Mouse (Mus musculus): ENCODE results near the gene Rbm38. TPM values are rescaled to one million over a fixed set of nuclear protein-coding genes. Genes with fewer than 3 reads are reported as not detected.

Gene Rbm38
- polyA plus RNA-seq, 1 experiment from 2014 or later, result 74.2 TPM

GRCm38 (mm10) chr2:173044198-173044970 is 24.1 kb downstream of the Rbm38 start:
- H3K4me1 ChIP-seq (ENCODE audit: control insufficient read depth, insufficient read depth, low read length), result no peaks in the 10 kb centered on the region
- no peak overlapping the region for H3K4me2 ChIP-seq (ENCODE audit: low read depth)
- DNase-seq (ENCODE audit: low spot score), result no peak
- no peaks in the 10 kb centered on the region for H3K9me3 ChIP-seq (ENCODE audit: control insufficient read depth, low read length)
- H3K4me3 ChIP-seq (ENCODE audit: low read depth, low read length), result no peak overlapping the region
- WGBS, result 79% methylated on average over 18 of the region's 18 CpGs
- no peak overlapping the region for H3K27ac ChIP-seq (ENCODE audit: low read depth, low read length)
- H3K36me3 ChIP-seq (ENCODE audit: control insufficient read depth, insufficient read depth, low read length), result no peaks in the 10 kb centered on the region
- no peaks in the 10 kb centered on the region for H3K27me3 ChIP-seq (ENCODE audit: control insufficient read depth, insufficient read depth, low read length)
- no peak overlapping the region for H3K9ac ChIP-seq (ENCODE audit: low read length)
- ATAC-seq (ENCODE audit: insufficient read depth, low FRiP score, low TSS enrichment), result no peak

DNA sequence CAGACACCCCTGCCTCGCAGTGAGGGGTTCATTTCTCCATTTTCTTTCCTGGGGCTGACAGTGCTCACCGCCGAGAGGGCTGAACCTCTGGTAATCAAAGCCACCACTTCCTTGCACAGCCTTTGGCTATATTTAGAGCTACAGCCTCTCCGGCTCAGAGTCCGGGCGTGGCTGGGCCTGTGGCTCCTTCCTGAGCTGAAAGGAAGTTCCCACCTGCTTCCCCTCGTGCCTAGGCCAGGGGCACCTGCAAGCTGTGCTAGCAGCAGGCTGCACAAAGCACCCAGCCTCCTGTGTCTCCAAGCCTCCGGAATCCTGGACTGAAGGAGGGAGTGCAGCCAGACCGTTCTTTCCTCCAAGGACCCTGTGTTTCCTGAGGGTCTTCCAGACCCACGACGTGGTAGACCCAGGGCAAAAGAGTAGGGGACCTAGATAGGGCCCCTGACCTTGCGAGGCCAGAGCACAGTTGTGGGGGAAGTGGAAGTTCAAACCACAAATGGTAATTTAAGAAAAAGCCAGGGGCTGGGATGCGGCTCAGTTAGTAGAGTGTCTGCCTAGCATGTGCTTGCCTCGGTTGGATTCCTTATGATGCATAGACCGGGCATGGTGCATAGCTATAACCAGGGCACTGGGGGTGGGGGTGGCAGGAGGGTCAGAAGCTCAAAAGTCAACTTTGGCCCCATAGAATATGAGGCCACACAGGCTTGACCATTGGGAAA is 26.4 kb downstream of the Rbm38 start:
- Histone ChIP-seq H3K9ac (ENCODE audit: low read length) (no peak overlapping the region), H3K27me3 (ENCODE audit: control insufficient read depth, insufficient read depth, low read length) (no peaks in the 10 kb centered on the region), H3K9me3 (ENCODE audit: control insufficient read depth, low read length) (no peaks in the 10 kb centered on the region), H3K4me3 (ENCODE audit: low read depth, low read length) (no peak overlapping the region), H3K27ac (ENCODE audit: low read depth, low read length) (no peak overlapping the region), H3K4me2 (ENCODE audit: low read depth) (no peak overlapping the region), H3K36me3 (ENCODE audit: control insufficient read depth, insufficient read depth, low read length) (no peaks in the 10 kb centered on the region), H3K4me1 (ENCODE audit: control insufficient read depth, insufficient read depth, low read length) (no peaks in the 10 kb centered on the region)
- ATAC-seq (ENCODE audit: insufficient read depth, low FRiP score, low TSS enrichment) (no peak), DNase-seq (ENCODE audit: low spot score) (no peak)
- 79% methylated on average over 15 of the region's 15 CpGs for WGBS

DNA sequence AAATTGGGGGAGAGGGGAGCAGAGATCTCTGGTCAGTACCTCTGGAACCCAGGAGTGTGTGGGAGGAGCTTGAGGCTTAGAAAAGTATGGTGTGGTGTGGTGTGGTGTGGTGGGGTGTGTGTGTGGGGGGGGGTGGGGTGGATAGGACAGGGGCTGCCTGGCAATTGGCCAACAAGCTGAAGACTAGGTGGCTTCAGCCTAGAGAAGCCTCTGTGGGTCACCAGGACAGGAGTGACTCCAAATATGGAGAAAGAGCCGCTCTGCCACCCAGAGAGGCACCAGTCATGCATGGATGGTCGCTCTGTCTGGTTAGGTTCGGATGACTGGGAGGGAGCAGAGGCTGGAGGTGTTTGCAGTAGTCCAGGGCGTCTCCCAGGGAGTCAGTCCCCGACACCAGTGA is 27.2 kb downstream of the Rbm38 start:
- ATAC-seq (ENCODE audit: insufficient read depth, low FRiP score, low TSS enrichment) (no peak), DNase-seq (ENCODE audit: low spot score) (no peak)
- Histone ChIP-seq H3K9me3 (ENCODE audit: control insufficient read depth, low read length) (no peaks in the 10 kb centered on the region), H3K27ac (ENCODE audit: low read depth, low read length) (no peak overlapping the region), H3K4me3 (ENCODE audit: low read depth, low read length) (no peak overlapping the region), H3K27me3 (ENCODE audit: control insufficient read depth, insufficient read depth, low read length) (no peaks in the 10 kb centered on the region), H3K9ac (ENCODE audit: low read length) (no peak overlapping the region), H3K36me3 (ENCODE audit: control insufficient read depth, insufficient read depth, low read length) (no peaks in the 10 kb centered on the region), H3K4me1 (ENCODE audit: control insufficient read depth, insufficient read depth, low read length) (no peaks in the 10 kb centered on the region), H3K4me2 (ENCODE audit: low read depth) (no peak overlapping the region)
- 61% methylated on average over 5 of the region's 5 CpGs for WGBS

DNA sequence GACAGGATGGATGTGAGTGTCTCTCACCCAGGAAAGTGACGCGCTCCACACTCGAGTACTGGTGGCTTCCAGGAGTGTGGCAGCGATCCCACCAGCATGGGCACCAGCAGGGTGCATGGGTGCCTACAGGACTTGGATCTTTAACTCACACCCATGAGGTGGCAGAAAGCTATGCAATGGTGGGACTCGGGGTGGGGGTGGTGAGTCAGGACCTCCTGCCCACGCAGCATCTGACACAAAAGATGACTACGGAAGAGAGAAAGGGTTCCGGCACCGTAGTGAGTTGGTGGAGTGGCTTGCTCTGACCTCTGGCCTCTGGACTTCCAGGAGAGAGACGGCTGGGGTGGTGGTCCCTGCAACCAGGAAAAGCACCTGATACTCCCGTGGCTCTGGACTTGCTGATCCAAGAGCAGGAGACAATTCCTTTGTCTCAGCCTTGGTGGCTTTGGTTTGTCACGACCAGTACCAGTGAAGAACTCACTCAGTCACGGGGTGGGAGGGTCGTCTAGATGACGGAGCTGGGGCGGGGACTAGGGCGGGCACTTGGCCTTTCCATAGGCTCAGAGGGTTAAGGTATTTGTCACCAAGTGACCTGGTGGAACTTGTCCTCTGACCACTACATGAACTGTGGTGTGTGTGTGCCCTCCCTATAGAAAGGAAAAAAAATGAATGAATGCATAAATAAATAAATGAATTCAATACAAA is 27.9 kb downstream of the Rbm38 start:
- Histone ChIP-seq H3K9ac (ENCODE audit: low read length) (no peak overlapping the region), H3K4me2 (ENCODE audit: low read depth) (no peak overlapping the region), H3K4me3 (ENCODE audit: low read depth, low read length) (no peak overlapping the region), H3K27ac (ENCODE audit: low read depth, low read length) (no peak overlapping the region), H3K27me3 (ENCODE audit: control insufficient read depth, insufficient read depth, low read length) (no peaks in the 10 kb centered on the region), H3K36me3 (ENCODE audit: control insufficient read depth, insufficient read depth, low read length) (no peaks in the 10 kb centered on the region), H3K9me3 (ENCODE audit: control insufficient read depth, low read length) (no peaks in the 10 kb centered on the region), H3K4me1 (ENCODE audit: control insufficient read depth, insufficient read depth, low read length) (no peaks in the 10 kb centered on the region)
- ATAC-seq (ENCODE audit: insufficient read depth, low FRiP score, low TSS enrichment) (no peak), DNase-seq (ENCODE audit: low spot score) (no peak)
- 63% methylated on average over 17 of the region's 17 CpGs for WGBS

GRCm38 (mm10) chr2:173049231-173049630 is 28.9 kb downstream of the Rbm38 start:
- Histone ChIP-seq H3K4me1 (ENCODE audit: control insufficient read depth, insufficient read depth, low read length) (no peaks in the 10 kb centered on the region), H3K27ac (ENCODE audit: low read depth, low read length) (no peak overlapping the region), H3K4me3 (ENCODE audit: low read depth, low read length) (no peak overlapping the region), H3K4me2 (ENCODE audit: low read depth) (no peak overlapping the region), H3K9ac (ENCODE audit: low read length) (no peak overlapping the region), H3K9me3 (ENCODE audit: control insufficient read depth, low read length) (no peaks in the 10 kb centered on the region), H3K27me3 (ENCODE audit: control insufficient read depth, insufficient read depth, low read length) (no peaks in the 10 kb centered on the region), H3K36me3 (ENCODE audit: control insufficient read depth, insufficient read depth, low read length) (no peaks in the 10 kb centered on the region)
- 82% methylated on average over 3 of the region's 3 CpGs for WGBS
- DNase-seq (ENCODE audit: low spot score) (no peak), ATAC-seq (ENCODE audit: insufficient read depth, low FRiP score, low TSS enrichment) (no peak)

DNA sequence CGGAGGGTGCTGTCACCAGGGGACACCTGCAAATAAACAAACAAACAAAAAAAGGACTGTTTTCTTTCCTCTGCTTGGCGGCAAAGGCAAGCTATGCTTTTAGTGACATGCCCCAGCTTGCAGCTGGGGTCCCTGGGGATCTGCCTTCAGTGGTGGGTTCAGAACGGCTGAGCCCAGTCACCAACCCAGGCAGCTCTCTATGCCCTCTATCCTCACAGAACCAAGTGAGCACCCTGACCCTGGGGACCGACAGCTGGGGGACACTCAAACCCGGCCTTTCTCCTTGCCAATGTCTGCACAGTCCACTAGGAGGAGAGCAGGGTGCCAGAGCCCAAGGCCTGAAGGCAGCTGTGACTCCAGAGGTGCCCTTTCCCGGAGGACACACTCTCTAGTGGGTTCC is 29.5 kb downstream of the Rbm38 start:
- H3K9me3 ChIP-seq (ENCODE audit: control insufficient read depth, low read length), result no peaks in the 10 kb centered on the region
- H3K36me3 ChIP-seq (ENCODE audit: control insufficient read depth, insufficient read depth, low read length), result no peaks in the 10 kb centered on the region
- WGBS, result 45% methylated on average over 6 of the region's 6 CpGs
- no peaks in the 10 kb centered on the region for H3K27me3 ChIP-seq (ENCODE audit: control insufficient read depth, insufficient read depth, low read length)
- ATAC-seq (ENCODE audit: insufficient read depth, low FRiP score, low TSS enrichment), result no peak
- no peak for DNase-seq (ENCODE audit: low spot score)
- H3K4me2 ChIP-seq (ENCODE audit: low read depth), result no peak overlapping the region
- H3K4me1 ChIP-seq (ENCODE audit: control insufficient read depth, insufficient read depth, low read length), result no peaks in the 10 kb centered on the region
- no peak overlapping the region for H3K9ac ChIP-seq (ENCODE audit: low read length)
- H3K4me3 ChIP-seq (ENCODE audit: low read depth, low read length), result no peak overlapping the region
- no peak overlapping the region for H3K27ac ChIP-seq (ENCODE audit: low read depth, low read length)

- H3K9ac ChIP-seq (ENCODE audit: low read length), result no peak overlapping the region
Measured at GRCm38 (mm10) chr2:173050604-173051382, 30.5 kb downstream of the Rbm38 start.

GRCm38 (mm10) chr2:173052881-173053280 is 32.6 kb downstream of the Rbm38 start:
- H3K9me3 ChIP-seq (ENCODE audit: control insufficient read depth, low read length), result no peaks in the 10 kb centered on the region
- ATAC-seq (ENCODE audit: insufficient read depth, low FRiP score, low TSS enrichment) (no peak), DNase-seq (ENCODE audit: low spot score) (peak; percentile 8)
- no peaks in the 10 kb centered on the region for H3K4me1 ChIP-seq (ENCODE audit: control insufficient read depth, insufficient read depth, low read length)
- no peak overlapping the region for H3K4me2 ChIP-seq (ENCODE audit: low read depth)
- no peaks in the 10 kb centered on the region for H3K36me3 ChIP-seq (ENCODE audit: control insufficient read depth, insufficient read depth, low read length)
- no peak overlapping the region for H3K9ac ChIP-seq (ENCODE audit: low read length)
- no peaks in the 10 kb centered on the region for H3K27me3 ChIP-seq (ENCODE audit: control insufficient read depth, insufficient read depth, low read length)
- no peak overlapping the region for H3K4me3 ChIP-seq (ENCODE audit: low read depth, low read length)
- WGBS, result over 99% methylated on average over 8 of the region's 8 CpGs
- H3K27ac ChIP-seq (ENCODE audit: low read depth, low read length), result no peak overlapping the region

More at GRCm38 (mm10) chr2:173050604-173051382, 30.5 kb downstream of the Rbm38 start:
- no peaks in the 10 kb centered on the region for H3K27me3 ChIP-seq (ENCODE audit: control insufficient read depth, insufficient read depth, low read length)
- H3K36me3 ChIP-seq (ENCODE audit: control insufficient read depth, insufficient read depth, low read length), result no peaks in the 10 kb centered on the region
- 40% methylated on average over 8 of the region's 8 CpGs for WGBS
- no peaks in the 10 kb centered on the region for H3K4me1 ChIP-seq (ENCODE audit: control insufficient read depth, insufficient read depth, low read length)
- H3K4me2 ChIP-seq (ENCODE audit: low read depth), result no peak overlapping the region
- ATAC-seq (ENCODE audit: insufficient read depth, low FRiP score, low TSS enrichment) (no peak), DNase-seq (ENCODE audit: low spot score) (peak; percentile 10)
- no peak overlapping the region for H3K4me3 ChIP-seq (ENCODE audit: low read depth, low read length)
- no peaks in the 10 kb centered on the region for H3K9me3 ChIP-seq (ENCODE audit: control insufficient read depth, low read length)
- no peak overlapping the region for H3K27ac ChIP-seq (ENCODE audit: low read depth, low read length)

Data from neural tube, embryonic 11.5 days (tissue).